Mouse (Mus musculus) hindbrain, embryonic 14.5 days (tissue): ENCODE measurements around the gene Krt7. TPM values are rescaled to one million over a fixed set of nuclear protein-coding genes. Genes with fewer than 3 reads are reported as not detected.

Source experiments
- ATAC-seq: fragments of 200-750 bp; cut with Nextera tagmentation; 2 replicates; pipeline ENCODE4 v1.8.0; 2017; ENCODE audit warnings: moderate number of reproducible peaks, mild to moderate bottlenecking, moderate TSS enrichment, moderate library complexity; ENCODE audit not compliant: low FRiP score
- DNase-seq: peaks from one replicate; pipeline ENCODE4 v3.0.0-alpha.2; 2015; ENCODE audit warnings: low spot score
- H3K27ac ChIP-seq: fragments of 300-500 bp; sonication (generic); 2 replicates; pipeline ENCODE4 v1.5.1; 2014; ENCODE audit warnings: mild to moderate bottlenecking, moderate library complexity
- H3K27me3 ChIP-seq: fragments of 300-500 bp; sonication (generic); 2 replicates; pipeline ENCODE4 v1.6.1; 2014; ENCODE audit warnings: mild to moderate bottlenecking, low read length, mixed read lengths; ENCODE audit not compliant: control insufficient read depth, insufficient read depth
- H3K36me3 ChIP-seq: fragments of 300-500 bp; sonication (generic); replicated peaks from 2 replicates; pipeline ENCODE4 v1.6.1; 2014; ENCODE audit not compliant: control insufficient read depth, insufficient read depth
- H3K4me1 ChIP-seq: fragments of 300-500 bp; sonication (generic); replicated peaks from 2 replicates; pipeline ENCODE4 v1.6.1; 2014; ENCODE audit warnings: antibody characterized with exemption, low read length, mixed read lengths; ENCODE audit not compliant: control insufficient read depth, insufficient read depth
- H3K4me2 ChIP-seq: fragments of 300-500 bp; sonication (generic); replicated peaks from 2 replicates; pipeline ENCODE4 v1.6.1; 2014; ENCODE audit warnings: mild to moderate bottlenecking, moderate library complexity
- H3K4me3 ChIP-seq: fragments of 300-500 bp; sonication (generic); replicated peaks from 2 replicates; pipeline ENCODE4 v1.5.1; 2014; ENCODE audit warnings: mild to moderate bottlenecking, low read length
- H3K9ac ChIP-seq: fragments of 300-500 bp; sonication (generic); 2 replicates; pipeline ENCODE4 v1.6.1; 2014
- H3K9me3 ChIP-seq: fragments of 300-500 bp; sonication (generic); 2 replicates; pipeline ENCODE4 v1.6.1; 2016; ENCODE audit warnings: low read length; ENCODE audit not compliant: control insufficient read depth
- WGBS: fragments of 180-500 bp; shearing (Covaris S2); extraction: QIAGEN DNeasy Blood & Tissue Kit; methylation state at CpG from one replicate; pipeline ENCODE4 v1.1.7; 2014; 5-methylcytosine and 5-hydroxymethylcytosine counted together
- microRNA counts: library from miRNA; unstranded; fragments of <30 nt; microRNA quantifications from one replicate; lab custom pipeline; 2016
- microRNA-seq: library from miRNA; unstranded; fragments of <30 nt; microRNA quantifications from one replicate; pipeline ENCODE4, GENCODE M21; 2016
- polyA plus RNA-seq: library from polyadenylated mRNA; unstranded; fragments of >200 nt; fragmentation: Nextera tagmentation; extraction: Ambion mirVana; gene quantifications from 2 replicates; pipeline ENCODE4 v1.2.1, GENCODE M21; 2014

Gene Krt7
- polyA plus RNA-seq, 1 experiment from 2014 or later: 1.5 TPM

DNA sequence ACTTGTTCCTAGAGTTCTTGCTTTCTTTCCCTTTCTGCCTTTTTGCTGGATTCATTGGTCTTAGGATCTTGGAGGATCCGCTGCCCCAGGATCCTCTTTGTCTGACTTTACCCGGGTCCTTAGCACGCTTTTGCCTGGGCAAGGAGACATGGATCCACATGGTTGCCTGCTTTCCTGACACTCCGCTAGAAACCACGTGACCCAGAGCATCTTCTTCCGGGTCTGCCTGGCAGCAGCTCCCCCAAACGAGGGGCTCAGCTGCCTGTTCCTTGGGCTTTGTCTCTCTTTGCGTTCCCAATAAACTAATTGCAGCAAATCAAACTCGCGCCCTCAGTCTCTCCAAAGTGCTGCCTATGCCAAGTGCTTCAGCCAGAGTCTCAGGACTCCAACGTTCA lies 68.8 kb downstream of the Krt7 start:
- Histone ChIP-seq H3K27me3 (no peaks in the 10 kb centered on the region), H3K9me3 (no peaks in the 10 kb centered on the region), H3K4me1 (peaks cover 9% of the 10 kb centered on the region; the same call in 1 of the 2 replicates), H3K27ac (no peak overlapping the region), H3K9ac (no peak overlapping the region), H3K4me2 (peak overlapping the region; percentile 52), H3K4me3 (peak overlapping the region; percentile 21), H3K36me3 (no peaks in the 10 kb centered on the region)
- peak; percentile 42 for DNase-seq
- 32% methylated on average over 11 of the region's 11 CpGs for WGBS
- ATAC-seq: no peak

MicroRNA genes within 50 kb of the gene (microRNA counts, 519-probe panel; counts per million panel counts)
- microRNA mmu-miR-1941-3p (lab: Ali Mortazavi, UCI) (not detected), microRNA mmu-miR-1941-5p (lab: Ali Mortazavi, UCI) (not detected)

Small RNAs within 50 kb of the gene (microRNA-seq; reads per million reads assigned to microRNA genes)
- 0.65 reads per million for gene Mir1941

Other genes starting within 250 kb of the Krt7 start
- 30.0 and 35.7 TPM in 2 replicates for gene Acvr1b, start 237.0 kb upstream of the Krt7 start, polyA plus RNA-seq
- 1.6 and 2.5 TPM in 2 replicates for gene Grasp, start 186.9 kb upstream of the Krt7 start, polyA plus RNA-seq
- gene Nr4a1, start 156.8 kb upstream of the Krt7 start, polyA plus RNA-seq: 5.0 and 5.1 TPM in 2 replicates
- 65.4 and 66.3 TPM in 2 replicates for gene Atg101, start 126.8 kb upstream of the Krt7 start, polyA plus RNA-seq
- 0.23 and 0.37 TPM in 2 replicates for gene 6030408B16Rik, start 117.8 kb upstream of the Krt7 start, polyA plus RNA-seq
- 0.11 TPM in 1 of 2 replicates, not detected in the other for gene Krt80, start 40.9 kb upstream of the Krt7 start, polyA plus RNA-seq
- 0.40 and 0.50 TPM in 2 replicates for gene Krt87, start 27.8 kb downstream of the Krt7 start, polyA plus RNA-seq
- not detected in 2 replicates for gene Krt88, start 36.7 kb downstream of the Krt7 start, polyA plus RNA-seq
- gene Krt81, start 52.7 kb downstream of the Krt7 start, polyA plus RNA-seq: not detected in 2 replicates
- gene Krt86, start 62.4 kb downstream of the Krt7 start, polyA plus RNA-seq: 0.09 TPM in 1 of 2 replicates, not detected in the other
- gene Krt83, start 80.5 kb downstream of the Krt7 start, polyA plus RNA-seq: not detected in 2 replicates
- gene Gm49425, start 106.2 kb downstream of the Krt7 start, polyA plus RNA-seq: not detected in 2 replicates
- gene Krt84, start 121.8 kb downstream of the Krt7 start, polyA plus RNA-seq: not detected in 2 replicates
- not detected in 2 replicates for gene Krt82, start 139.6 kb downstream of the Krt7 start, polyA plus RNA-seq
- gene Krt90, start 151.9 kb downstream of the Krt7 start, polyA plus RNA-seq: 0.15 and 0.23 TPM in 2 replicates
- gene Krt75, start 162.9 kb downstream of the Krt7 start, polyA plus RNA-seq: 0.07 and 0.15 TPM in 2 replicates
- gene Gm5414, start 217.1 kb downstream of the Krt7 start, polyA plus RNA-seq: not detected in 2 replicates
- gene Gm5478, start 236.3 kb downstream of the Krt7 start, polyA plus RNA-seq: not detected in 2 replicates